Mouse (Mus musculus) limb, embryonic 15.5 days (tissue): ENCODE results near the gene Slc9a4. TPM values are rescaled to one million over a fixed set of nuclear protein-coding genes. Genes with fewer than 3 reads are reported as not detected.

ENCODE experiments used
- polyA plus RNA-seq: library from polyadenylated mRNA; unstranded; fragments of >200 nt; fragmentation: Nextera tagmentation; extraction: Ambion mirVana; gene quantifications from 2 replicates; pipeline ENCODE4 v1.2.1, GENCODE M21; 2015

The Slc9a4 gene
- polyA plus RNA-seq, 1 experiment from 2014 or later = not detected

Other genes starting within 250 kb of the Slc9a4 start
- 5.3 and 6.9 TPM in 2 replicates for gene Il1rl1, start 150.5 kb upstream of the Slc9a4 start, polyA plus RNA-seq
- gene Il18r1, start 114.5 kb upstream of the Slc9a4 start, polyA plus RNA-seq = 0.41 and 0.65 TPM in 2 replicates
- gene Il18rap, start 64.7 kb upstream of the Slc9a4 start, polyA plus RNA-seq = 0.27 and 0.52 TPM in 2 replicates
- 0.56 and 1.2 TPM in 2 replicates for gene Slc9a2, start 100.5 kb downstream of the Slc9a4 start, polyA plus RNA-seq
- 3.9 TPM in 2 replicates for gene Mfsd9, start 210.6 kb downstream of the Slc9a4 start, polyA plus RNA-seq
- 3.3 and 13.0 TPM in 2 replicates for gene Tmem182, start 225.5 kb downstream of the Slc9a4 start, polyA plus RNA-seq